Mouse (Mus musculus): ENCODE results near the gene Rap1gap.

The Rap1gap gene

DNA sequence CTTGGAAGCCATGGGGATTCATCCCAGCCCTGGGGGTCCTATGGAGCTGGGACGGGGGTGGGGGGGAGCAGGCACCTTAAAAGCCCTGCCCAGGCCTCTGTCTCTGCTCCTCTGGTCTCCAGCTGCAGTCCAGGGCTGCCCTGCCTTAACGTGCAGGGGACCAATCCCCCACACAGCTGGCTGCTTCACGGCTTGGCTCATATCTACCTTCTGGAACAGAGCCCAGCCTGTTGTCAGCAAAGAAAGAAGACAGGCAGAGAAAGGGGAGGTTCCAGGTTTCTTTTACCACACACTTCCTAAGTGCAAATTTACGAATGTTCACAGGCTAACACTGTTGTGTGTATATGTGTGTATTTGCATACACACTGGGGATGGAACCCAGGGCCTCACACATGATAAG is 31.4 kb downstream of the Rap1gap start:
- no peak for DNase-seq

DNA sequence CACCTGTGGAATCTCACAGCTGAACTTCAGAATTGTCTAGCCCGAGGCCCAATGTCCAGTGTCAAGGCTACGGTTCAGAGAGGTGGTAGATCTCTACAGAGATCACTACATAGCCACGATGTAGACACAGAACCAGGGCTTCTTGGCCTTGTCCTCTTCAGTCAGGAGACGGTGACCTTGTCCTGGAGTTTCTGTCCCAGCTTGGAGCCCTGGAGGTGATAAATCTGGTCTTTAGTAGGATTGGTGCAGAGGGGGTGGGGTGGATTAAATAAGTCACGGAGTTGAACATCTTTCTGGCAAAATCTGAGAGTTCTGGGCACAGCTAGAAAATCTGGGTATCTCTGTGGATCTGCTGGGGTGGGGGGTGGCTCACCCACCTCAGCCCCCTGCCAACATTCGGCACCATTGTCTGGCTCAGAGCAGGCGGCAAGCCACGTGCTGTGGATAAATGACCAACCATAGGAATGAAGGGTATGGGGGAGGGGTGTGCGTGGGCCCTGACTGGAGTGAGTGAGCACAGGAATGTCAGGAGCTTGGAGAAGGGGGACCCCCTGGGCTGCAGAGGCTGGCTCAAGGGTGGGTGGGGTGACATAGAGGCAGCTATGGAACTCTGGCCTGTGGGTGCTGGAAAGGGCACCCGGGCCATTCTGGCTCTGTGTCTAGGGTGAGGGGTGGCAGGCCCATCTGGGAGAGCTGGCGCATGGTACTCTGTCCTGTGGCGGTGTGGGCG is 32.8 kb downstream of the Rap1gap start:
- no peak for DNase-seq

DNA sequence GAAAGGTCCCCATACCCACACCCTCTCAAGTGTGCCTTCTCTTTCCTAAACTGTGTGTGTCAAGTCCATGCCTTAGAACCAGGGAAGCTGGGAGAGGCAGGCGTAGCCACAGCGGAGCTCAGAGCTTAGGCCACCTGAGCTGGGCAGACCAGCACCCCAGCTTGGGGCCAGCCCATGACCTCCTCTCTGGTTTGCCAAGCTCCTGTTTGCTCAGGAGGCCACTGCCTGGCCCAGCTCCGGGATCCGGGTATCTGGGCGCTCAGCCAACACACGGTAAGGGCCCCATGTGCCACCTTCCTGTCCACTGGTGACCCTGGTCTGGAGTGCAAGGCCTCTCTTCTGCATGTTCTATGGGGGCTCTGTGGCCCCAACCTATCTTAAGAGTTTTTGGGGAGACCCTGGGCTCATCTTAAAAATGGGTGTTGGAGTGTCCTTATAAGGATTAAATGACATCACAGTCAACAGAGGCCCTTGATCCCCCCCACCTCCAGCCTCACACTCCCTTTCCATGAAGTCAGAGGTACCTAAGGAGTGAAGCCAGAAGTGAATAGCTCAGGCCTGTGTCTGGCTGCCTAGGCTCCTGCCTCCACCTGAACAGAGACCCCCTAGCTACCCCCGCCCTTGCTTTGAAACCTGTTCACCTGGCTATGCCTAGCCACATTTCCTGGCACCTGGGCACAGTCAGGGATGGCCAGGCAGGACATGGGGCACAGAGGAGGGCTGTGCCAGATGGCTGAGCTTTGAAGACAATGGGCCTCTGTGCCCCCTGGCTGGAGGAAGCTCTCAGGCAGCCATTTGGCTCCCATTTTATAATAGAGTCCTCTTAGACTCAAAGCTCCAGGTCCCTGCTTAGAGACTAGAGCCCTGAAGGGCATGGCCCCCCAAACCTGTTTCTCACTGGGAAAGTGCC is 33.8 kb downstream of the Rap1gap start:
- DNase-seq: no peak

DNA sequence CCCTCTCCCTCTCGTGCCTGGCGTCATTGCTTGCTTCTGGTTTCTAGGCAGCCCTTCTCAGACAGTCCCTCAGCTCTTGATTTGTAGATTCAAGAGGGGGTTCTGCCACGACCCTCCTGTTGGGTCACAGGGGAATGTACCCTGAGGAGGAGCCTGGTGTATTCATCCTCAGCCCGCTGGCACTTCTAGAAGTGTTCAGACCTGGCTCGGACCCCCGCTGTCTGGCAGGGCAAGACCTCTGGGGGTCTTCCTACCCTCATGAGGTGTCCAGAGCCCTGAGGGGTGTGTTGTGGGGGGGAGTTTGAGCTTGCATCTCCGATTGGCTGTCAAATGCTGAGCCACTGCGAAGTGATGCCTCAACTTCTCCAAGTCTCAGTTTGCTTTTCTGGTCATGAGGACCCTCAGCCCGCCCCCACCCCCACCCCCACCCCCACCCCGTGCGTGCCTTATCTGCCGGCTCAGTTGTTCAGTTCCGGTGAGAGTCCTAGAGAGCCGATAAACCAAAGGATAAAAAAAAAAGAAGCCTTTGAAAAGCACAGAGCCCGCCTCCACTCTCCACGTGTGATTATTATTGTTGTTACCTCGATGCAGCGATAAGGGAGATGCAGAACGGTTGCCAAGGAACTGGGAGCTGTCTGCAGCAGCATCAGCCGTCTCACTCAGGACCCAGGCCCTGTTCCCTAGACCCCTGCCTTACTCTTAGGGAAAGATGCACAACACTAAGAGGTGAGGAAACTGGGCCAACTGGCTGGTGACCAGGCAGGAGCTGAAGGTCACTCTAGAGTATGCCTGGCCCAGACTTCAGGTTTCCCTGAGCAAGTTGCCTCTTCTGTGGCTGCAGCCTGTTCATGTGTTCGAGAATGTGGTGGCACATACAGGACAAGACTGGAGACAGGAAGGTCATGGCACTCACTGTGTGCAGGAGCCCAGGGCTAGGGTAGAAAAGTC is 35.0 kb downstream of the Rap1gap start:
- no peak for DNase-seq

DNA sequence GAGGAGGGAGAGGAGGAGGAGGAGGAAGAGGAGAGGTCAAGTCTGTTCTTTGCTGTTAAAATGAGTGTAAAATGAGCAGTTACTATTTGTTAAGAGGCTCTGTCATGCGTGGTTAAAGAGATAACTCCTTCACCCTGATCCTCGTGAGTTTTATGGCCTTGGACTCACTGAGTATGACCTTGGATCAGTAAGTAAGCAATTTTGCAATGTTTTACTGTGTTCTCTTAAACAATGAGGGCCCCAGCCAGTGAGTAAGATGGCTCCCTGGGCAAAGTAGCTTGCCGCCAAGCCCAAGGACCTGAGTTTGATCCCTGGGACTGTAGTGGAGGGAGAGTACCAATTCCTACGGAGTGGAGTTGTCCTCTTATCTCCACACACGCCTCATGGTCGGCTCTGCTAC is 36.4 kb downstream of the Rap1gap start:
- no peak for DNase-seq

DNA sequence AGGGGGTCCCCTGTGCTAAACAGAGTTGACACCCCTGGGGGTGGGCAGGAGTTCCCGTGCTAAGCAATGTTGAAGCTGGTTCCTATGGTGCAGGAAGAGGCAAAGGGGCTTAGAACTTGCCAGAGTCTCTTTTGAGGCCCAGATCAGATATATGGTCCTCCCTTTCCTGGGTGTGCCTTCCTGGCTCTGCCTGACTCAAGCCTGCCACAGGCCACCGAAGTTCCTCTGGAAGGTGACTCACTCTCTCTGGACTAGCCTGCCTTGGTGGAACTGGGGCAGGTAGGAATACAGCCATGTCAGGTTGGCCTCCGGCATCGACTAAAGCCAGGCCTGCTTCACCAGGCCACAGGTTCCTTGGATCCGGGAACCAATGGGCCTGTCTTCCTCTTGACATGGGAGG is 38.6 kb downstream of the Rap1gap start:
- DNase-seq: no peak

DNA sequence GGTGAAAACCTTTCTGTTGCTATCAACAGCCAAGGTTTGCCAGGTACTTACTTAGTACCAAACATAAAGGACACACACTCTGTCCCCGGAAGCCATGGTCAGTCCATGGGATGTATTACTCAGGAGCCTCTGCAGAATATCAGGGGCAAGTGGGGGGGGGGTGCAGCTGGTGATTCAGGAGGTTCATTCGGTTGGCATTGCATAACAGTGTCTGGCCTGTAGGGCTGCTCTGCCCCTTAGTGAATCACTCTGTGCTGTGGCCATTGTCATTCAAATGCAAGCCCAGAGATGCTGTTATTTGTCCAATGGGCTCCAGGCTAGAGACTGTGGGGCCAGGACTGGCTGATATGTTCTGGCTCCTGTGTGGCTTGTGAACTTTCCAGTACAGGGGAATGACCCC is 40.0 kb downstream of the Rap1gap start:
- DNase-seq: no peak

DNA sequence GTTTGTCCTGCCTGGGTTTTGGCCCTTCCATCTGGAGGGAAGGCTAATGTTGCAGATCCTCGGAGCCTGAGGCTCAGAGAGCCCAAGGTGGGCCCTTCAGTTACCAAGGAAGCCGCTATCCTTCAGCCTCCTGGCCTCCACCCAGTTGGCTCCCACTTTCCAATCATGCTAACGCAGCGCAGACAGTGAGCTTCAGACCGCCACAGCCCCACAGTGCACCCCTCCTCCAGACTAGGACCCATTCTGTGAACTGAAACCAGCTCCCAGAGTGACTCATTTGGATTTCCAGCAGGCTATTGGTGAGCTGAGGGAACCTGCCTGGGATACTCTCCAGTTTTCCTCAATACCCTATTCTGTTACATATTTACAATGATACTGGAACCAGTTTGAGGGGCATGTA is 40.9 kb downstream of the Rap1gap start:
- DNase-seq: no peak

DNA sequence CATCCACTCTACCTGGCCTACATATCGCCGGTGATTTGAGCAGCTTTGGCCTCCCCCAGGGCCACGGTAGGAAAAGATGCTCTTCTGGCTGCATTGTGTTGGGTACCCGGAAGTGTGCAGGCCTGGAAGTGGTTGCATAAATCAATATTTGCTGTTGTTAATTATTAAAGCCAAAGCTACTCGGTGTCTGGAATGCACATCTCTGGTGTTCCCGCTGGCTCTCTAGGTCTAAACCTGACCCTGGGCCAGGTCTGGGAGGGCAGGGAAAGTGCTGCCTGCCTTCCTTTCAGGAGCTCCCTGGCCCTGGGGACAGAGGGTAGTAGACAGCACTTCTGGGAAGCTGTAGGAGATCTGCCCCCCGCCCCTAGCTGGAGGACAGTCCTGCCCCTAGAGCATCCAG is 42.0 kb downstream of the Rap1gap start:
- DNase-seq: no peak

DNA sequence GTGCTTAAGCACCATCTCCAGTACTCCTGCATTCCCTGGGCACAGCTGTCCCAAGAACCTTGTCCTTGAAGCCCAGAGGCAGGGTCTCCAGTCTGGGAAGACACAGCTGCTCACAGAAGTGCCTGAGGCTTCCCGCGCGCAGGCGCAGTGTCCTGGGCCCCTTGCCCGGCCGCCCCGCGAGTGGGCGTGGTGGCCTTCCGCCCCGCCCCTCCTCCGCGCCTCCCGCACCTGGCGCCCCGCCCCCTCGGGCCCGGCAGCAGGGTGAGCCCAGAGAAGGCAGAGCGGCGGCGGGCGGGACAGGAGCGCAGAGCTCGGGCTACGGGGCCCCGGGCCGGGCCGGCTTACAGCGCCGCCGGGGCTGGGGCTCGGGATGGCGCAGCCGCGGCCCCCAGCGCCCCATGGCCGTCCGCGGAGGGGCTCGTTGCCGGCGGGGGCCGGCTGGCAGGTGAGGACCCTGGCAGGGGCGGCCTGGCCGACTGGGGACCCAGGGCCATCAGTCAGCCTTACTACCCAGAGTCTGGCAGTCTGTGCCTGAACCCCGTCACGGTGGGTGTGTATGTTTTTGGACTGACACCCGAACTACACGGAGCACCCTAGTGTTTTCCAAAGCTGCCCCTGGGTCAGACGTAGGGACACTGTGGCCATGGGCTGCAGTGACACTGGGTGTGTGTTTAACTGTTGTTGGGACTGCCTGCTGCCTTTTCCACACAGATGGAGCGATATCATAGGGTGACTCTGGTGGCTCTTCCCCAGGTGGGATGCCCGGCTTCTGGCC is 42.9 kb downstream of the Rap1gap start:
- DNase-seq: peak; percentile 98

DNA sequence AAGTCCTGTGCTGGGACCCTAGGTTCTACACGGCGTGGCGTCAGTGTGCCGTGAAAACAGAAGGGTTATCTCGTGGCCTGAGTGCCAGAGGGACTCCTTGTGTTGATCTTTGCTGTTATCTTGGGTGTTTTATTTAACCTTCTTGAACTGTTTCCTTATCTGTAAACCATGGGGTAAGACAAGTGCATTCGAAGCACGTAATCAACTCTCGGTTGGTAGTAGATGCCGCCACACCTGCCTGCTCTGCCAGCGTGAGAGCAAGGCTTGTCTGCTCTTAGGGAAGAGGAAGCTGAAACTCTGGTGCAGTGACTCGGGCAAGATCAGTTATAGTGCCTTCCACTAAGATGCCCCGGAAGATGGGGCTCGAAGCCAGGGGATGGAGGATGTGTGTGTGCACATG is 48.4 kb downstream of the Rap1gap start:
- DNase-seq: no peak

DNA sequence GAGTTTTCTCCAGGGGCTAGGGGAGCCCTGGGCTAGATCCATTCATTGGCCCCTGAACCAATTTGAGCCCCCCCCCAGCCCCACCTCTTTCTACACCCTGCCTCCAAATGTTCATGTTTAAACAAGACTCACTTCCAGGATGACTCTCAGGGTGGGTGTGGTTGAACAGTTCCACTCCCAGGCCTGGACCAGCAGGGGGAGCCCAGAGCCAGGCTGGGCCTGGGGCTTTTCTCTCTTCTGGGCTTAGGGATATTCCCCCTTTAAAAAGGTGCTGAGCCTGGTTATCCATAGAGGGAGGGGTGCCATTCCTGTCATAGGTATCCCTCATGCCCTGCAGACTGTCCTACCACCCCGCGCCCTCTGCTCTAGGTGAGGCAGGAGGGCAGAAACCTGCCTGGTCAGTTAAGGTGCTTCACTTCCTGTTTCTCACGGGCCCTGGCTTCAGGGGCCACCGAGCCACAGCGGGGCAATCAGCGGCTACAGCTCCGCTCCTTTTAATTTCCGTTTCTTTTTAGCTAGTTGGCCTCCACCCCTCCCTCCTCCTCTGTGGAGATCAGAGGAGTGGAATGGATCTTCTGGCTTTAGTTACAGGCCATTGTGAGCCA is 49.6 kb downstream of the Rap1gap start:
- no peak for DNase-seq

DNA sequence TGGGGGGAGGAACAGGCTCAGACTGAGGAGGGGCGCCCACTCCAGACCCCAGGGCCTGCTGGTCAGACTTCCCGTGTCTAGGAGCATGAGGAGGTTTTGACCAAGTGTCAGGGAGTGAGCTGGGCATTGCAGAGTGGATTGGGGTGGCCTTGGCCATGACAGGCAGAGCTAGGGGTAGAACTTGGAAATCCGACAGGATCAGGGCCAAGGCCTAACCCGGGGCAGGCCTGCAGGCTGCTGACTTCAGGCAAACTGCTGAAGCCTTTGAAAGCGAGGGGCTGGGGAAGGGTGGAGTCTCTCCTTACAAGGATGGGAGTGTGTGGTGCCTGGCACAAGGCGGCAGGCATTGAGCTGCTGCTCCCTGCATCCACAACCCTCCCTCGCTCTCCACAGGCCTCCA is 52.5 kb downstream of the Rap1gap start:
- DNase-seq: no peak

DNA sequence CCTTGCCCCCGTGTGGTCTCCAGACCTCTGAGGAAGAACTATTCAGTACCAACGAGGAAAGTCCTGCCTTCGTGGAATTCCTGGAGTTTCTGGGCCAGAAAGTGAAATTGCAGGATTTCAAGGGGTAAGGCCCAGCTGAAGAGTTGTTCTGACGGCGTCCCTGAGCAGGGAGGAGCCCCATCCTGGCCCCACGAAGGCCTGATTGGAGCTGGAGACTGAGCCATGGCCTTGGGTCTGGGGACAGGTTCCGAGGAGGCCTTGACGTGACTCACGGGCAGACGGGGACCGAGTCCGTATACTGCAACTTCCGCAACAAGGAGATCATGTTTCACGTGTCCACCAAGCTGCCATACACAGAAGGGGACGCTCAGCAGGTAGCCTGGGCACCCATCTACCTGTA is 53.1 kb downstream of the Rap1gap start:
- no peak for DNase-seq

DNA sequence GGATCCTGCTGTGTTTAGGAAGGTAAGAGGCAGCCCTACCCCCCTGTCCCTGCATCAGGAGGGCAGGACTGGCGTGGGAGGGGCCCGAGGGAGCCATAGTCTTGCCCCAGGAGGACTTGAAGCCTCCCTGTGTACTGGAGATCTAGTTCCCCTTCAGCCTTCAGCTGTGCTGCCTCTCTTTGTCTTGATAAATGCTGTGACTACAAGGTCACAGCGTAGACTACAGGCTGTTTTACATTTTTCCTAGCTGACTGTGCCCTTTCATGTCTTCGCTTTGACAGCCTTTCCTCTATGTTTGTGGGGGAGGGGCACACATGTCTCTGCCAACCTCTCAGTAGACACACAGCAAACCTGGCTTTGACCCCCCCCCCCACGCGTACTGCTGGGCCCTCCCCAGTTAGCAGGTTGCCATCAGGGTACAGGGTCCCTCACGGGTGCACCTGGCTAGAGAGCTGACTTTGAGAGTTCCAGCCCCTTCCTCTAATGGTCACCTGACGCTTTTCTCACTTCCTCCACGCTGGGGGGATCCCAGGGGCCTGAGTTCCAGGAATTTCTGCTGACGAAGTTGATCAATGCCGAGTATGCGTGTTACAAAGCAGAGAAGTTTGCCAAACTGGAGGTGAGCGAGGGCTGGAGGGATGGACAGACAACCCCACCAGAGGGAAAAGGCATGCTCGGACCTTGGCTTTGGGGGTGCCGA is 55.0 kb downstream of the Rap1gap start:
- no peak for DNase-seq

DNA sequence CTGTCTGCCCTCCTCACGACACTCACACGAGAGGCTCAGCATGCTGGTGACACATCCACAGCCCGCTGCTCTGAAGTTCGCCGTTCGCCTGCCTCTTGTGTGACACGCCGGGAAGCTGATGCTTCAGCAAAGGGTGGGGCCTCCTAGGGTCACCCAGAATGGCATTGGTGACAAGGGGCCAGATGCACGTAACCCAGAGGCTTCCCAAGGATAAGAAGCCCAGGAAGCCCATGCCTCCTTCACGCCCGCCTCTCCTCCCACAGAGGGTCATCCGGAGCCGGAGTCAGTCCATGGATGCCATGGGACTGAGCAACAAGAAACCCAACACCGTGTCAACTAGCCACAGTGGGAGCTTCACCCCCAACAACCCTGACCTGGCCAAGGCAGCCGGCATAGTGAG is 57.0 kb downstream of the Rap1gap start:
- peak; percentile 88 for DNase-seq

DNA sequence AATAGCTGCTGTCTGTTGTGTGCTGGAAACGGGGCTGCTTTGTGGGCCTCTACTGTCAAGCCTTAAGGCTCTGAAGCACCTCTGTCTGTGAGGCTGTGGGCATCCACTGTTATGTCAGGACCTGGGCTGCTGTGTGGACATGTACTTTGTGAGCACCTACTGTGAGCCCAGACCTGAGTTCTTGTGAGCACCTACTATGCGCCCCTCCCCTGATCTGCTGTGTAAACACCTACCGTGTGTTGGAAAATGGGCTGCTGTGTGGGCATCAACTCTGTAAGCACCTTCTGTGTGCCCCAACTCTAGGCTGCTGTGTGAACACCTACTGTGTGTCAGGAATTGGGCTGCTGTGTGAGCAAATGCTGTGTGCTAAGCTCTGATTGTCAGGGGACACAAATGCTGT is 57.7 kb downstream of the Rap1gap start:
- DNase-seq: no peak

DNA sequence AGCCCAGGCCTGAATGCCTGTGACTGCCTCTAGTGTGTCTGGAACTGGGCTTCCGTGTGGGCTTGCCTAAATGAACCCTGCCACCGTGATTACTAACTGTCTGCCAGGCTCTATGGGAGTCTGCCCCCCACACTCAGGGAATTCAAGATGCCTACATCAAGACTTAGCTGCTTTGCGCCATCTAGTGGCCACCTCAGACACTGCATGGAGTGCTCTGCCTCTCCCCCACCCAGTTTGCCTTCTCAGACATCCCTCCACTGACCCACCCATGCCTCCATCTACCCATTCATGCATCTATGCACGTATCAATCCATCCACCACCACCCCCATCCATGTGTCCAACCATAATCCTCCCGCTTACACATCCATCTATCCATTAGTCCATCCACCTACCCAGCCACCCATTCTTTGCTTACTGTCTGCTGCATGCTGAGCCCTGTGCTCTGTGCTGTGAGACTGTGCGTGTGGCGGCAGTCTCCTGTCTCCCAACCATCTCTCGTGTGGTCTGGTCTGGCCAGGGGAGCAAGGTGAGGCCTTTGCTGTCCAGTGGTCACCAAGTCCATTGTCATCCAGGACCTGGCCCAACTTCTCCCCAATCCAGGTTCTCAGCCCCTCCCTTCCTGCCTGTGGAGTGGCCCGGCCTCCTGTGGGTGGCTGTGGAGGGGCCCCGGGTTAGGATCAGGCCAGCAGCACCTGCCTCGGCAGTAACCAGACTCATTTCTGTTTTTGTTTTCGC is 58.3 kb downstream of the Rap1gap start:
- DNase-seq: peak; percentile 95

DNA sequence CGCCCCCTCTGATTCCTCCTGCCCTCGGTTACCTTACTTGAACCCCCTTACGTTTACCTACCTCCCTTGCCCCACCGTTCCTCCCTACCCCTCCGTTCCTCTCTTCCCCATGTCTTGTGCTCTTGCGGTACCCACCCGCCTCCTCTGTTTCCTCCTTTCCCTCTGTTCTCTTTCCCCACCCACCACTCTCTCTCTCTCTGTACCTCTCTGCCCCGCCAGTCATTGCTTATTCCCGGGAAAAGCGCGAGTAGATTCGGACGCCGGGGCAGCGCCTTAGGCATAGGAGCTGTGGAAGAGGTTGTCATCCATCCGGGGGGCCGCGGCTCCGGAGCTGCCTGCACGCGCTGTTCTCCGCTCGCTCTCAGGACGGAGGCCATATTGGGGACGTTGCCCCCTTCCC is 59.0 kb downstream of the Rap1gap start:
- no peak for DNase-seq

DNA sequence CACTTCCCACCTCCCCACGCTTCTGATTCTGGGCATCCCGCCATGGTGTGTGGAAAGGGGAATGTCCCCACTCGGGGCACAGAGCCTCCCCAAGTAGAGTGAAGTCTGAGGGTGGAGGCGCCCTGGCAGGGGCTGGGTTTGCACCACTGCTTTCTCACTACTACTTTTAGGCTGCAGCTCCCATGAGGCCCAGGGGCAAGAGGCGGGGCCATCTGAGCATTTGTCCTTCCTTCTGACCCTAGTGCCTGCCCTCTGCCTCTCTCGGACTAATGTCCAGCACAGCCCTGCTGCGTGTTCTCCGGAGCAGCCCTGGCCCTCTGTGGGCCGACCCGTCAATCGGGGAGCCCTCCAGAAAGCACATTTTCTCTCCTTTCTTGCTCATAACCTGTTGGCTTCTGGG is 59.7 kb downstream of the Rap1gap start:
- peak; percentile 99 for DNase-seq

DNA sequence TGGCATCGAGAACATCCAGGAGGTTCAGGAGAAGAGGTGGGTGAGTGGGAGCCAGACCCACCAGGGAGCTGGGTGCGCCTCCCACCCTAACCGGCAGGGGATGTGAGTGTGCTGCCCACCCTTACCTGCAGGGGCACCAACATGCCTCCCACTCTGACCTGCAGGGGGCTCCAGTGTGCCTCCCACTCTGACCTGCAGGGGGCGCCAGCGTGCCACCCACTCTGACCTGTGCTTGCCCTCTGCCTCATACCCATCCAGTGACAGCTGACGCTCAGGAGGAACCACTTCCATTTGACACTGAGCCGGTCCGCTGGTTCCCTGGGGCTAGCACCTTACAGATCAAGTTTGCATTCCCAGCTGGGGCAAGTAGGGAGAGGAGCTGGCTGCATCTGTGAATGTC is 60.2 kb downstream of the Rap1gap start:
- DNase-seq: peak; percentile 97
